Mouse (Mus musculus) MEL (cell line): Measurements from ENCODE around the gene Rasl12. TPM values are rescaled to one million over a fixed set of nuclear protein-coding genes. Genes with fewer than 3 reads are reported as not detected.

Experiments
- DNase-seq: peaks from one replicate; pipeline ENCODE4 v3.0.0; 2011; ENCODE audit warnings: low read depth, low spot score
- H3K27ac ChIP-seq: 2 replicates; pipeline ENCODE4 v1.5.1; 2012; ENCODE audit warnings: low read depth, mild to moderate bottlenecking, control low read depth, low read length, moderate library complexity; ENCODE audit not compliant: control insufficient read depth
- H3K27me3 ChIP-seq, 2 experiments: fragments of 150-350 bp in 1 of 2; sonication (generic) in 1 of 2; 2 replicates each; pipeline ENCODE4 v1.6.1; 2012; ENCODE audit warnings: low read length in 2 of 2, mild to moderate bottlenecking in 2 of 2, improper control_type of control experiment in 1 of 2, moderate library complexity in 1 of 2; ENCODE audit not compliant: insufficient read depth in 2 of 2, control insufficient read depth in 1 of 2
- H3K36me3 ChIP-seq, 2 experiments: 2 replicates each; pipeline ENCODE4 v1.6.1; 2012 to 2014; ENCODE audit warnings: low read length in 2 of 2, improper control_type of control experiment in 1 of 2, inconsistent platforms in 1 of 2, mild to moderate bottlenecking in 1 of 2; ENCODE audit not compliant: insufficient read depth in 2 of 2, control insufficient read depth in 1 of 2
- H3K4me1 ChIP-seq, 2 experiments: fragments of 150-350 bp in 1 of 2; sonication (generic) in 1 of 2; 2 replicates each; pipeline ENCODE4 v1.6.1; 2012; ENCODE audit warnings: low read length in 2 of 2, improper control_type of control experiment in 1 of 2, mild to moderate bottlenecking in 1 of 2; ENCODE audit not compliant: insufficient read depth in 2 of 2, control insufficient read depth in 1 of 2
- H3K4me3 ChIP-seq, 2 experiments: fragments of 150-350 bp in 1 of 2; sonication (generic) in 1 of 2; 2 replicates each; pipeline ENCODE4 v1.5.1; 2012; ENCODE audit warnings: low read depth in 2 of 2, low read length in 2 of 2, mild to moderate bottlenecking in 2 of 2, moderate library complexity in 2 of 2, control low read depth in 1 of 2, improper control_type of control experiment in 1 of 2; ENCODE audit not compliant: control insufficient read depth in 1 of 2, insufficient read depth in 1 of 2
- H3K79me2 ChIP-seq: 2 replicates; pipeline ENCODE4 v1.6.1; 2012; ENCODE audit warnings: mild to moderate bottlenecking, low read length, moderate library complexity; ENCODE audit not compliant: control insufficient read depth, poor library complexity, insufficient read depth
- H3K9ac ChIP-seq: 2 replicates; pipeline ENCODE4 v1.6.1; 2012; ENCODE audit warnings: low read depth, mild to moderate bottlenecking, control low read depth, low read length, moderate library complexity; ENCODE audit not compliant: control insufficient read depth, poor library complexity, severe bottlenecking
- H3K9me3 ChIP-seq: fragments of 150-350 bp; sonication (generic); replicated peaks from 2 replicates; pipeline ENCODE4 v1.6.1; 2012; ENCODE audit warnings: mild to moderate bottlenecking, low read length, improper control_type of control experiment, moderate library complexity; ENCODE audit not compliant: insufficient read depth
- BHLHE40 ChIP-seq: IDR thresholded peaks from 2 replicates; pipeline ENCODE4 v1.6.1; 2012; ENCODE audit warnings: low read depth, mild to moderate bottlenecking, inconsistent platforms, low read length, improper control_type of control experiment, borderline replicate concordance
- CHD1 ChIP-seq: IDR thresholded peaks from 2 replicates; pipeline ENCODE4 v1.6.1; 2012; ENCODE audit warnings: low read depth, mild to moderate bottlenecking, inconsistent platforms, low read length, improper control_type of control experiment
- E2F4 ChIP-seq: IDR thresholded peaks from 2 replicates; pipeline ENCODE4 v1.6.1; 2011; ENCODE audit warnings: low read depth, low read length, improper control_type of control experiment, borderline replicate concordance
- ELF1 ChIP-seq: IDR thresholded peaks from 2 replicates; pipeline ENCODE4 v1.6.1; 2014; ENCODE audit warnings: low read depth, mild to moderate bottlenecking, inconsistent platforms, low read length, improper control_type of control experiment, moderate library complexity
- GATA1 ChIP-seq: IDR thresholded peaks from 2 replicates; pipeline ENCODE4 v1.6.1; 2011; ENCODE audit warnings: low read depth, low read length, improper control_type of control experiment
- MAFK ChIP-seq: IDR thresholded peaks from 2 replicates; pipeline ENCODE4 v1.6.1; 2011; ENCODE audit warnings: low read depth, mild to moderate bottlenecking, low read length, improper control_type of control experiment, borderline replicate concordance
- MYC ChIP-seq: IDR thresholded peaks from 2 replicates; pipeline ENCODE4 v1.6.1; 2011; ENCODE audit warnings: low read depth, mild to moderate bottlenecking, low read length, improper control_type of control experiment, moderate library complexity
- NRF1 ChIP-seq: IDR thresholded peaks from 2 replicates; pipeline ENCODE4 v1.6.1; 2014; ENCODE audit warnings: low read depth, mild to moderate bottlenecking, inconsistent platforms, low read length, improper control_type of control experiment, moderate library complexity; ENCODE audit not compliant: poor library complexity, insufficient read depth, severe bottlenecking
- POLR2A ChIP-seq, 2 experiments: IDR thresholded peaks; 2 replicates each; pipeline ENCODE4 v1.6.1; 2011 to 2012; ENCODE audit warnings: low read length in 2 of 2, mild to moderate bottlenecking in 2 of 2, control low read depth in 1 of 2, improper control_type of control experiment in 1 of 2, low read depth in 1 of 2, moderate library complexity in 1 of 2; ENCODE audit not compliant: control insufficient read depth in 1 of 2, insufficient read depth in 1 of 2, poor library complexity in 1 of 2
- POLR2AphosphoS2 ChIP-seq: IDR thresholded peaks from 2 replicates; pipeline ENCODE4 v1.6.1; 2011; ENCODE audit warnings: low read length, improper control_type of control experiment
- RCOR1 ChIP-seq: IDR thresholded peaks from 2 replicates; pipeline ENCODE4 v1.6.1; 2012; ENCODE audit warnings: low read depth, mild to moderate bottlenecking, inconsistent platforms, low read length, improper control_type of control experiment
- SMC3 ChIP-seq: IDR thresholded peaks from 2 replicates; pipeline ENCODE4 v1.6.1; 2011; ENCODE audit warnings: low read depth, low read length, improper control_type of control experiment
- TAL1 ChIP-seq: IDR thresholded peaks from 2 replicates; pipeline ENCODE4 v1.6.1; 2012; ENCODE audit warnings: mild to moderate bottlenecking, inconsistent platforms, low read length, moderate library complexity, mixed read lengths
- TBP ChIP-seq: IDR thresholded peaks from 2 replicates; pipeline ENCODE4 v1.8.0; 2011; ENCODE audit warnings: low read depth, low read length, improper control_type of control experiment
- USF1 ChIP-seq: IDR thresholded peaks from 2 replicates; pipeline ENCODE4 v1.6.1; 2014; ENCODE audit warnings: low read depth, mild to moderate bottlenecking, inconsistent platforms, low read length, improper control_type of control experiment, moderate library complexity
- ZKSCAN1 ChIP-seq: IDR thresholded peaks from 2 replicates; pipeline ENCODE4 v1.6.1; 2012; ENCODE audit warnings: low read depth, mild to moderate bottlenecking, inconsistent platforms, low read length, improper control_type of control experiment, moderate library complexity
- ZMIZ1 ChIP-seq: IDR thresholded peaks from 2 replicates; pipeline ENCODE4 v1.6.1; 2012; ENCODE audit warnings: low read depth, mild to moderate bottlenecking, inconsistent platforms, low read length, improper control_type of control experiment, moderate library complexity
- polyA plus RNA-seq, 2 experiments: library from polyadenylated mRNA; stranded (reverse) in 1 of 2; unstranded in 1 of 2; fragments of >175 nt in 1 of 2; fragments of >200 nt in 1 of 2; gene quantifications; 2 replicates each; pipeline versions ENCODE4 v1.2.1 to v1.2.4; 2012; ENCODE audit warnings: low replicate concordance in 2 of 2, low read depth in 1 of 2; ENCODE audit not compliant: insufficient read length in 2 of 2, insufficient read depth in 1 of 2, missing spikeins in 1 of 2
- total RNA-seq: library from RNA; depleted of rRNA; stranded (reverse); fragments of 300-350 nt; gene quantifications from 2 replicates; pipeline ENCODE4 v1.2.3, GENCODE M21; 2012

Gene Rasl12
- total and polyA plus RNA-seq, 3 experiments, result 0.12 to 0.19 TPM; not detected in 1

DNA sequence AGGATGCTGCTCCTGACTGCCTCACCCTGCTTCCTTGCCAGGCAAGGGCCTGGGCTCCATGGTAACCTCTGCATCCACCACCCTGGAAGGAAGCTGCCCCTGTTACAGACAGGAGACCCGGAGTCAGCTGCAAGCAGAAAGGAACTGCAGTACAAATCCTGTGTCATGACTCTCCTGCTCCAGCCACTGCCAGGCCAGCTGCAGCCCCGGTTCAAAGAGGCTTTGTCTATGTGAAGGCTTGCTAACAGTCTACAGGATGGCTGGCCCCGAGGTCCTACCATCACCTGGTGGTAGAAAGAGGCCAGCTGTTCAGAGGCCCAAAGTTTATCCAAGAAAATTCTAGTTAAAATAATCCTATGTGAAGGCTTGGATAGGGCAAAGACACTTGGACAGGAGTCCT, 13.0 kb downstream of the Rasl12 start:
- Histone ChIP-seq H3K79me2 (no peaks in the 10 kb centered on the region), H3K4me3 (no peak overlapping the region)
- no peak for TF ChIP-seq TAL1
- TF ChIP-seq, all 39 proteins: peak for 0
- H3K9me3 ChIP-seq, result no peaks in the 10 kb centered on the region
- H3K9ac ChIP-seq, result no peak overlapping the region
- DNase-seq, result no peak
- H3K4me1 ChIP-seq, result no peaks in the 10 kb centered on the region
- H3K36me3 ChIP-seq, result no peaks in the 10 kb centered on the region
- H3K27ac ChIP-seq, result no peak overlapping the region
- H3K27me3 ChIP-seq, result peaks cover 2 to 6% of the 10 kb centered on the region in 2 experiments

GRCm38 (mm10) chr9:65417738-65418137, 19.4 kb downstream of the Rasl12 start:
- no peaks in the 10 kb centered on the region for H3K9me3 ChIP-seq
- no peak for DNase-seq
- H3K9ac ChIP-seq, result no peak overlapping the region
- TF ChIP-seq NRF1, result no peak
- TF ChIP-seq POLR2AphosphoS2, result no peak
- TF ChIP-seq MYC, result no peak
- TF ChIP-seq SMC3, result no peak
- no peak for TF ChIP-seq E2F4
- no peak for TF ChIP-seq CHD1
- no peak for TF ChIP-seq TBP
- no peak for TF ChIP-seq POLR2A (IDR thresholded peaks at IDR 0.05; ENCODE audit: control insufficient read depth in 1 of 2, insufficient read depth in 1 of 2, low read depth in 1 of 2, low read length in 2 of 2, poor library complexity in 1 of 2)
- no peak for TF ChIP-seq TAL1
- no peak for TF ChIP-seq ZKSCAN1
- no peak for TF ChIP-seq ELF1
- no peak for TF ChIP-seq GATA1
- no peak for TF ChIP-seq ZMIZ1
- no peak for TF ChIP-seq RCOR1
- TF ChIP-seq MAFK, result no peak
- TF ChIP-seq USF1, result no peak
- TF ChIP-seq BHLHE40, result no peak
- H3K27ac ChIP-seq, result no peak overlapping the region
- peaks cover 2% of the 10 kb centered on the region in 2 experiments; a peak in 2 of 4 replicates for H3K27me3 ChIP-seq
- H3K4me1 ChIP-seq, result no peaks in the 10 kb centered on the region
- no peaks in the 10 kb centered on the region for H3K79me2 ChIP-seq
- no peaks in the 10 kb centered on the region for H3K36me3 ChIP-seq
- H3K4me3 ChIP-seq, result no peak overlapping the region
